Mouse (Mus musculus): ENCODE results near the gene Lgals8. TPM values are rescaled to one million over a fixed set of nuclear protein-coding genes. Genes with fewer than 3 reads are reported as not detected.
"Not testable (repeated sequence)": the region's sequence is repeated elsewhere in the genome, so short reads cannot be mapped to it uniquely, and the experiment has no call there.

Lgals8 gene
- 100 to 1,000 TPM in 1 of 2 experiments, 10 to 100 TPM in 1; 95.6 to 112 TPM for polyA plus RNA-seq (2017; shearing (Covaris generic))

DNA sequence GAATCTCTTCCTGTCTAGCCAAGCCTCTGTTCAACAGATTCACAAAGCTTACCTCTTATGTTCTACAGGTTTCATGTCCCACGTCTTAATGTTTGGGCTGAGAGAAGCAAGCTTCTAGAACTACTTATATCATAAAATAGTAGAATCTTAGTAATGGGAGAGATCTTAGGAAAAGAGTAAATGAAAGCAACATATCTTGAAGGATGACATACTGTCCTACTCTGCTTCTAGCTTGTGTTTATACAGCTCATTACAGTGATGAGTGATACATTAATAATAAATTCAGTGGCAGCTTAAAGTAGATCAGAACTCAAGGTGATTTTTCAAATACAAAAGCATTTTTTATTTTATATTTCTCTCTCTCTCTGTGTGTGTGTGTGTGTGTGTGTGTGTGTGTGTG lies at the start of gene Lgals8:
Lgals8 (minus strand) TSS at position 101 of the 400 bp plus-strand sequence.
- no peak for ATAC-seq

- ATAC-seq = no peak
These were observed 46.6 kb upstream of the Lgals8 start for GRCm38 (mm10) chr13:12511189-12511965.

DNA sequence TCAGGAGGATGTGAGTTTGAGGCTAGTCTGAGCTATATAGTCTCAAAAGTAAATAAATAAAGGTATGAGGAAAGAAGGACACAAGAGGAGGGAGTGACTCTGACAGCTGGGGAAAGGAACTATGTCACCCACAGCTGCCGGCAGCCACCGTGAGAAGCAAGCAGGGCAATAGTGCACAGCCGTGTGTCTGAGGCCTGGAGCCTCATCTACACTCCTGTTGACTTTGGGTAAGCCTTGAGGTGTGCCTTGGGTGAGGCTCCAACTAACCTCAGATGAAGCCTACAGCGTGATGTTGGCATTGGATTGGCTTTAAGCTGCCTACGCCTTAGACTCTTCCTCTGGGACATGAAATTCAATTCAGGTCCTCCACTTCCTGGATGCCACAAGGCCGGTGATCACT lies 45.3 kb upstream of the Lgals8 start:
- ATAC-seq = no peak

- peak; percentile 95 for ATAC-seq
These were observed 42.7 kb upstream of the Lgals8 start for GRCm38 (mm10) chr13:12507426-12507825.

DNA sequence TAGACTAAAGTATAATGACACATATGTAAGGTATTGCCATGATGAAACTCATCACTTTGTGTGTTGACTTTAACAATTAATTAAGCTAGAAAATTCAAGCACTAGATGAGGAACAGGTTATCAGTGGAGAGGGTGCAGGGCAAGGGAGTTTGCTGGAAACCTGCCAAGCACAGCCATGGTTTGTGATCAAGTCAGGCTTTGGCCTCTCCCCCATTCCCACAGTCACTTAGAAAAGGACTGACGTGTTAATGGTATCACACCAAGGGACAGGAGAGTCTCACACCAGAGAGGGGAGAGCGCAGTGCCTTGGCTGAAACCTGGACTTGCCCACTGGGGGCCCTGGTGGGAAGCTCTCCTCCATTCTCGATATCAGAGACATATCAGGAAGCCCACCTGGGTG lies 40.6 kb upstream of the Lgals8 start:
- ATAC-seq = no peak

- no peak for ATAC-seq
These were observed 38.6 kb upstream of the Lgals8 start for GRCm38 (mm10) chr13:12503238-12503751.

GRCm38 (mm10) chr13:12502665-12503237 lies 38.0 kb upstream of the Lgals8 start:
- no peak for ATAC-seq

GRCm38 (mm10) chr13:12499107-12499506 lies 34.4 kb upstream of the Lgals8 start:
- ATAC-seq = no peak

- no peak for ATAC-seq
These were observed 33.1 kb upstream of the Lgals8 start for GRCm38 (mm10) chr13:12497809-12498208.

- ATAC-seq = no peak
These were observed 30.0 kb upstream of the Lgals8 start for GRCm38 (mm10) chr13:12494750-12495149.

DNA sequence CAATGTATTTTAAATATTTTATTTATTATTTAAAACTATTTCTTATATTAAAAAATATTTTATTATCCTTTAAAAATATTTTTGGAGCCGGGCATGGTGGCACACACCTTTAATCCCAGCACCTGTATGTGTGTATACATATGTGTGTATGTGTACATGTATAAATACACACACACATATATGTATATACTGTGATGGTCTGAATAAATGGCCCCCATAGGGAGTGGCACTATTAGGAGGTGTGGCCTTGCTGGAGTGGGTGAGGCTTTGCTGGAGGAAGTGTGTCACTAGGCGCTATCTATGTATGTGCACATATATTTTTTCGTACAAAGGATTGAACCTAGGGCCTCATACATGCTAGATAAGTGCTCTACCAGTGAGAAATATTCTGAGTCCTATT lies 27.8 kb upstream of the Lgals8 start:
- no peak for ATAC-seq

DNA sequence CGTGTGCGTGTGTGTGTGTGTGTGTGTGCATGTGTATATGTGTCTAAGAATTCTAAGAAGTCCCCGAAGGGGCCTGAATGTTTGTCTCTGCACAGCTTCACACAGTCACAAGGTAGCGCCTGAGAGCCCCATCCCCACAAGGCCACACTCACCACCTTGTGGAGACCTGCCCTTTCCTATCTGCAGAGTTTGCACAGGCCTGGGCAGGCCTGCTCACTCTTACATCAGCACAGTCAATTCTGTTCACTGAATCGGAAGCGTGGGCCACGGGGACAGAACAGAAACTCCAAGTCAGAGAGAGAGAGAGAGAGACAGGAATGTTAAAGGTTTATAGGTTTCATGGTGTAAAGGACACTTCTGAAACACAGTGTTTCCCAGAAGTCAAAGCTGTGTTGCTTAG lies 20.9 kb upstream of the Lgals8 start:
- ATAC-seq = no peak

- no peak for ATAC-seq
These were observed 20.5 kb upstream of the Lgals8 start for GRCm38 (mm10) chr13:12485197-12485596.

DNA sequence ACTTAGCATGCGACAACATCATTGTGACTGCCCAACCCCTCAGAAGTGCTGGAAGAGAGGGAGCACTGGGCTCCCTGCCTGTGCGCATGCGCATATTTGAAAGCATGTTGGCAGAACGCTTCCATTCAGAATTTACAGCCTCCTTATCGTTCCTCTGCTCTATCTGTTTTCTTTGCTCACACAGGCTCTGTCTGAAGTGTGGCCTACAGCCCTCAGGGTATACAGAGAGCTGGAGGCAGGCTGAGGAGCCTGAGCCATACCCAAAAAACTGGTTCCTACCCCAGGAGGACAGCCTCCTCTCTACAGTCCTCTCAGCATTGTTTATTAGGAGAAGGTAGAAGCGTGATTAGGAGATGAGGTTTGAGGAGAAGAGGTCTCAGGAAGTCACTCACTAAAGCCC lies 15.1 kb upstream of the Lgals8 start:
- ATAC-seq = no peak

GRCm38 (mm10) chr13:12478301-12478700 lies 13.6 kb upstream of the Lgals8 start:
- ATAC-seq = no peak

DNA sequence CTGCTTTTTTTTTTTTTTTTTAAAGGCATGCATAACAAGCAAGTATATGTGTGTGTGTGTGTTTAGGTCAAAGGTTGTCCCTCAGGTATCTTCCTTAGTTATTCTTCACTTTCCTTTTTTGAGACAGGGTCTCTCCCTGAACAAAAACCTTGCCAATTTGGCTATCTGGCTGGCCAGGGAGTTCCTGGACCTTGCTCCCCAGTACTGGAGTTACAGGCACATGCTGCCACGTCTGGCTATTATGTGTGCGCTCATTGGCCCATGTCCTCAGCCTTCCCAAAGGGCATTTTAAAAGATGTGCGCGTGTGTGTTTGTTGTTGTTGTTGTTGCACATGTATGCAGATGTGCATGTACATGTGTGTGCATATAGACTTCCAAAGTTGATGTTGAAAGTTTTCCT lies 12.1 kb upstream of the Lgals8 start:
- ATAC-seq = no peak

- ATAC-seq = peak; percentile 69
These were observed 10.5 kb upstream of the Lgals8 start for GRCm38 (mm10) chr13:12475239-12475638.

GRCm38 (mm10) chr13:12473724-12474378 lies 9.1 kb upstream of the Lgals8 start:
- ATAC-seq = peak; percentile 84

- peak; percentile 49 for ATAC-seq
These were observed 3.7 kb upstream of the Lgals8 start for GRCm38 (mm10) chr13:12468488-12468887.

- not testable (repeated sequence) for ATAC-seq
These were observed 585 bp downstream of the Lgals8 start for GRCm38 (mm10) chr13:12464159-12464558.

DNA sequence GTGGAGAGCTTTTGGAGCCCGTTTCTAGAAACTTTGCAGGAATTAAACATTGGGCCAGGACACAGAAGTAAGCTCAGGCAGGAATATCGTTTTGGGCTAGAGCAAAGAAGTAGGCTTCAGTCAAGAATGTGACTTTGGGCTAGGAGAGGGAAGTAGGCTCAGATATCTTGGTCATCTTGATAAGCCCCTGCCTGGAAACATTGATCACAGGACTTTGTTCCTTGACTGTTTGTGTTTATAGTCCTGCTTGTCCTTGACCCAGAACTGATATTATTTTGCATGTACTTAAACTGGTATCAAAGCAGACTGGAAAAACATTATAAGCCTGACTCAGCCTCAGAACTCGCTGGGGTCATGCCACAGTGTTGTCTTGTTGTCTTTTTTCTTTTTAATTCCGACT lies 2.1 kb downstream of the Lgals8 start:
- ATAC-seq = no peak

GRCm38 (mm10) chr13:12461730-12462119 lies 3.0 kb downstream of the Lgals8 start:
- no peak for ATAC-seq

DNA sequence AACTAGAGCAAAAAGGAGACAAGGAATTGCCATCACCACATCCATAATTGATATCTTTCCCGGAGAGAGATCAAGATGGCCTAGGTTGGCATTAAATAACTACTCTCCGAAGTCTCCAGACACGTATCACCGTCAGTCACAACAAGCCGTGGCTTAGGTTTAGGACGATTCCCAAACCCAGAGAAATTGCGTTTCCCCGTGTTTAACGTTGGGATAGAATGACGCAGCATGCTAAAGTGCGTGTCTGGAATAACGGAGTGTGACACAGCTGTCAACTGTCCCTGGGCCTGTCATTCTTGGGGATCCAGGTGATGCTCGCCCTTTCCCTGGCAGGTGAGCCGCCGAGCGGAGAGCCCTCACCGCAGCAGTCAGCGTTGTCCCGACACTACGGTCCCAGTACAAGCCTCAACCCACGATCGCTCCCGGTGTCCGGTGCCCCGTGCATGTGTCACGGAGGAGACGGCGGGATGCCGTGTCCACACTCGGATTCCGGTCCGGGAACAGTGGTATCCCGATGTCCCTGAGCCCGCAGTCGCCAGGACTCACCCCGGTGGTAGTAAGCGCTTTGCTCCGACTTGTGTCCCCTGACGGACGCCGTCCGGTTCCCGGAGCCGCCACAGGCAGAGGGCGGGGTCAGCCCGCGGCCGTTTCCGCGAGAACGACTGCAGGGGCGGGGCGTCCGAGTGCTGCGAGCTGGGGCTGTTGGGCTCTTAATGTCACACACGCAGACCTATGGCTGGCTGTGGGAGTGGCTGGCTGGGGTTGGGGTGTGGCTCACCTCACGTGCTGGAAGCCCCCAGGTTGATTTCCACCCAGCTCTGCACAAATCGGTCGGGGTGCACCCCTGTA lies 3.6 kb downstream of the Lgals8 start:
- ATAC-seq = peak; percentile 84
